Mouse (Mus musculus) granulocyte monocyte progenitor cell, adult 5-6 weeks (primary cell): ENCODE data around the gene Uso1. TPM values are rescaled to one million over a fixed set of nuclear protein-coding genes. Genes with fewer than 3 reads are reported as not detected.

Source experiments
- ATAC-seq: replicated peaks from 2 replicates; pipeline ENCODE4 v1.8.0; 2016; ENCODE audit warnings: mild to moderate bottlenecking, moderate TSS enrichment, inconsistent platforms; ENCODE audit not compliant: poor library complexity, severe bottlenecking
- total RNA-seq, 2 experiments: library from RNA; stranded (forward) in 1 of 2; stranded (reverse) in 1 of 2; fragments of 200-712, 200-1000 nt in 1 of 2; fragments of >200 nt in 1 of 2; fragmentation: Nextera tagmentation in 1 of 2; gene quantifications; 2 replicates each; pipeline ENCODE4 v1.2.3; 2014 to 2017

Gene Uso1
- 49.7 and 51.3 TPM in 2 replicates for total RNA-seq (2014; fragmentation: Nextera tagmentation)
- total RNA-seq (2017) = 23.7 and 28.1 TPM in 2 replicates

DNA sequence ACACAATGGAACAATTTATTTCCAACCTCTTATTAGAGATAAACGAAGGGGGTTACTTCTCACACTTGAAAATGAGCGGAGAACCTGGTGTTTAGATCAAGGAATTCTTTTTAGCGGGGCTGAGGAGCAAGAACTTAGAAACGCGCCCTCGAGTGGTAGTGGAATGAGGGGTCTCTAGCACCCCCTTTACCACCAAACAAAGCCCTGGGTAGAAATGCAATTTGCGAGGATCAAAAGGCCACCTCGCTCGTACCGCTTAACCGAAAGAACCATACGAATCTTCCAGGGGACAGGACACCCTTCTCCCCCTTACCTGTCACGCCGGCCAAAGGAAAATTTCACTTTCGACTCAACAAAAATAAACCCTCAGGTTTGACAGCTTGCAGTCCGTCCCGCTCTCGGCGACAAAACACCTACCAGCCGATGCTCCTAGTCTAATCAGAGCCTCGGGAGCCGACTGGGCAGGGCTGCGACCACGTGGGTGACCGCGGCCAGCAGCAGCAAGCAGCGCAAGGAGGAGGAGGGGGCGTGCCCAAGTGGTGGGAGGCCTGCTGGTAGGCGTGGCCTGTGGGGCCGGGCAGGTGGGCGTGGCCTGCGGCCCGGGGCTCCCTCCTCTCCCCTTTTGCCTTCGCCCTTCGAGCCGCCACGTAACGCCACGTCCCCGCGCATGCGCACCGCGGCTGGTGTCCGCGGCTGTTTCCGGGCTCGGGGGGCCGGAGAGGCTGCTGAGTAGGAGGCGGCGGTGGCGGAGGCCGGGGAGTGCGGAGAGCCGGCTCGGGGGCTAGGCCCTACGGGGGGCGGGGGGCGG is at the start of gene Uso1:
TSS of gene Uso1 (plus strand) at position 700 of the 808 bp plus-strand sequence.
- ATAC-seq = peak; percentile 90

DNA sequence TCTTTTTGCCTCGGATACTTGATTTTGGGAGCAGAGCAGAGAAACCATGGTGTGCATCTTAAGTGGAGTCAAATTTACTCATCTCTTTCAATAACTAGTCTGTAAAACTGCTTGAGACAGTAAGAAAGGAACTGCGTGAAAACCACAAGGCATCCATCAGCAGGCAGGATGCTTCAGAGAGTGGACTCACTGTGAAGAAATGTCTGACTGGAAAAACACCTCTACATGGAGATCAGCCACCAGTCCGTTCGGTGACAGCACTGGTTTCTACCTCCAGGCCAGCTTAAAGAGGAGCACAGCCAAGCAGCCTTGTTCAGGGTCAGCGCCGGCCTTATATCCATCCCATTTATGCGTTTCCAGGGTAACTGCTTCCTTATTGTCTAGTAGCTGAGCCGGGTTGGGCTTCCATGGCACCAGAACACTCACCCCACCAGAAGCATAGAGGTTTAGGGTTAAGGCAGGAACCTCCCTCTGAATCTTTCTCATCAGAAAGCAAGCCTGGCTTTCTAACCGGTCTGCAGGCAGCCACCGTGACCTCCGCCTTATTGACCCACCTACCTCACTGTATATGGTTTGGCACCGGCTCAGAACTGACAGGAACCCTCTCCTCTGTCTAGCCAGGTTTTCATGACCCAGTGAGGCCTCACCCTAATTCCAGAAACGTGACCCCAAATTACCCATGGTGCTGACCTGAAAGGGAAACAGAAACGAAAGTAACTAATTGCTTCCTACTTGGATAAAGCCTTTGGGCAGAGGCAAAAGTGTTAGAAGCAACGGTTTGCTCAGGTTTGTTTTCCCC is 44.3 kb upstream of the Uso1 start:
- peak; percentile 65 for ATAC-seq

DNA sequence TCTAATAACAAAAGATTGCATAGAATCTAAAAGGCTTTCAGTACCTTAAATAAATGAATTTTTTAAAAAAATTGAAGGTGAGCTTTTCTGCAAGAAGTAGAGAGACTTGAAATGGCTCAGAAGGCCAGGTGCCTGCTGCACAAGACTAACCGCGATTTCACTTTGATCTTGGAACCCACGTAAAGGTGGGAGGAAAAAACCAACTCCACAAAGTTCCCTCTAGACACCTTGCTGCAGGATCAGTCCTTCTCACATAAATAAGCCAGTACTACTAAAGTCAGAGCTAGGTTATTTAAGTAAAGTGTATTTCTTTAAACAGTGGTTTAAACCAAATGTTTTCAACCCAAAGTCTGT is 43.7 kb upstream of the Uso1 start:
- no peak for ATAC-seq

DNA sequence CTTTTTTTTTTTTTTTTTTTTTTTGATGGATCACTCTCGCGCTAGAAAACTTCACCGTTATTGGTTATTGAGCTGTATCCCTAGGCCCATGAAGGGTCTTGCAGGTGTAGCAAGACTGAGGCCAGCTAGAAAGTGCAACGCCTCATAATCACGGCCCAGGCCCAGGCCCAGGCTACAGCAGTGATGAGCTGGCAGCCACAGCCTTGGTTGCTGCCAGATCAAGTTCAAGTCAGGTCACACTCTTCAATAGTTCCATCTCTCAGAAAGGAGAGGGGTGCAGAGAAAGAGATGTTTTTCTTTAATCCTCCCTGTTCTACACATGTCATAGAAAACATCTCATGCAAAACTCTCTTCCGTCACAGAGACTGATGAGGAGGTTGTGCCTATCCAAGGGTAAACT is 41.0 kb upstream of the Uso1 start:
- ATAC-seq = no peak

DNA sequence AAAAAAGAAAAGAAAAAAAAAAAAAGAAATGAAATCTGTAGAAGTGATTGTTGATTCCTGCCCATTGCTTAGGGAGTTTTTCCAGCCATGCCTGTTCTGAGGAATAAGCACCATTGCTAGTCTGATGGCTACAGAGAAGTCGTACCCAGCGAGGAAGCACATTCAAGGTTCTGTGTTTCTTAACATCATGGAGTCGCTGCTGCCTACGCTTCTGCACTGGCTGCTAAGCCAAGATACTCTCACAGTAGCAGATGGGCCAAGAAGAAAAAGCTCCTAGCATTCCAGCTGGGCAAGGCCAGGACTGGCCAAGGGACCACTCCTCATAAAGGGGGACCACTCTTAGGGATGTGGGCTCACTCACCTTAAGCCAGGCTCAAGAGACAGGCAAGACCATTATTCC is 40.0 kb upstream of the Uso1 start:
- no peak for ATAC-seq

- ATAC-seq = peak; percentile 87
These were observed 39.2 kb upstream of the Uso1 start for GRCm38 (mm10) chr5:92098351-92099109.

GRCm38 (mm10) chr5:92101601-92102000 is 36.1 kb upstream of the Uso1 start:
- ATAC-seq = no peak

- no peak for ATAC-seq
These were observed 34.7 kb upstream of the Uso1 start for GRCm38 (mm10) chr5:92103062-92103461.

GRCm38 (mm10) chr5:92103816-92104415 is 33.8 kb upstream of the Uso1 start:
- no peak for ATAC-seq

DNA sequence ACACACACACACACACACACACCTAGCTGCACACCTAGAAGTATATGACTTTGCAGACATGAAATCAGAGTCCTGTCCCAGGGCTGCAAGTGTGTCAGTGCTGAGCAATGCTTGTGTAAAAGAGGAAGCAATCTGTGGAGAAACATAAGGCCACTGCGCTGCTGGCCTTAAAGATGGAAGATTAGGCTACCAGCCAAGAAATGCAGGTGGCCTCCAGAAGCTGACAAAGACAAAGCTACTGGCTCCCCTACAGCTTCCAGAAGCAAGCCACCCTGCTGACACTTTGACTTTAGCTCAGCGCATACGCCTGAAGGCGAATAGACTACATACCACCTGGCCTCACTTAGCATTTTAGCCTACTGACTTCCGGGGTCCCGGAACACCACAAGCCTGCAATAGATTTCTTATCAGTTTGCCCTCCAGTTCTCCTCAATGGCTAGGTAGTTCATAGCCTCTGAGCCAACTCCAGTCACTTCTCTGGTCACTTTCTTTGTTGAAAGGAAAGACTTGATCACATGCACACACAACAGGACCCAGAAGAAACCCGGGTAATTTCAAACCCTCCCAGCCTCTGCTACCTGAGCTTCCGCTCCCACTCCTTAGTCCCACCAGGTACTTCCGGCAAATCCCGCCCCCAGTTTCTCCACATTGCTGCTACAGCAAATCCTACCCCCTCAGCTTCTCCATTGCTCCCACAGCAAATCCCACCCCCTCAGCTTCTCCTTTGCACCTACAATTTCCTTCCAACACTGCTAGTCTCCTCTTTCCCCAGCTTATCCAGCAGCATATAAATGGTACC is 31.2 kb upstream of the Uso1 start:
- peak; percentile 87 for ATAC-seq

DNA sequence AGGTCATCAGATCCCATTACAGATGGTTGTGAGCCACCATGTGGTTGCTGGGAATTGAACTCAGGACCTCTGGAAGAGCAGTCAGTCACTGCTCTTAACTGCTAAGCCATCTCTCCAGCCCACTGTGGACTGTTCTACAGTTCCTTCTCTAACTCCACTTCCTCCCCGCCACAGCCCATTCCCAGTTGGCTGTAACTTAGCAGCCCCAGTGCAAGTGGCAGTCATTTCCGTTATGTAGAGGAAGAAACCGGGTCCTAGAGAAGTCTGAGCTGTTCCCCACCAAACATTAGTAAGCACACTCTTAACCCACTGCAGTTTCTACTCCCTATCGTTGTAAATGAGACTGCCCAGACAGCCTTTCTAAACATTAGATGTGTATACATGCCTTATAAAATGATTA is 30.5 kb upstream of the Uso1 start:
- peak; percentile 76 for ATAC-seq

GRCm38 (mm10) chr5:92110818-92111355 is 26.9 kb upstream of the Uso1 start:
- ATAC-seq = no peak

DNA sequence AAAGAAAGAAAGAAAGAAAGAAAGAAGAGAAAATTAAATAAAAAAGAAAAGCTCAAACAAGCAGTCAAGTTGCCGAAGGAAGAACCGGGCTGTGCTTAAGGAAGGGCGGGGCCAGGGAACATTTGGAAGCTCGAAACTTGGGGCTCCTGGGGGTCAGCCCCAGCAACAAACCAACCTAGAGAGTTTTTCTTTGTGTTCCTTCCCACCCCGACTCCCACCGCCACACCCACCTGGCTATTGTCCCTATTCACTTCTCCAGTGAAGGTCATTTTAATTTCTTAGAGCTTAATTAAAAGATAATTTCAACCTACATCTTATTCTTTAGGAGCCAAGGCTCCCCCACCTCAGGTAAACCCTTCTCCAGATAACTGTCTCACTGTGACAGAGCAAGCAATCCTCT is 25.6 kb upstream of the Uso1 start:
- no peak for ATAC-seq

- ATAC-seq = no peak; the same call in 1 of the 2 replicates
These were observed 25.2 kb upstream of the Uso1 start for GRCm38 (mm10) chr5:92112585-92112984.

DNA sequence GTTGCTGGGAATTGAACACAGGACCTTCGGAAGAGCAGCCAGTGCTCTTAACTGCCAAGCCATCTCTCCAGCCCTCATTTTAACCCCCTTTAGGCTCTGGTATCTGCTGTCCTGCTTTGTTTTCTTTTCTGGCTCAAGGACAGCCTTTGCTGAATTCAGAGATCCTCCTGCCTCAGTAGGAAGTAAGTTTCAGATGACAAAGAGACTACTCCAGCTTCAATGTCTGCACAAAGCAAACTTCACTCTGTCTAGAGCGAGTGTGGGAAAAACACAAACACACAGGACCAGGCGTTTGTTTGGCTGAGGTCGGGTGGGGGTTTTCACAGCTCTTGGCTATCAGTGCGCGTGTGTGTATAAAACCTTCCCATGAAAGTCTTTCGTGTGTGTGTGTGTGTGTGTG is 24.3 kb upstream of the Uso1 start:
- no peak for ATAC-seq

GRCm38 (mm10) chr5:92114223-92114622 is 23.5 kb upstream of the Uso1 start:
- no peak for ATAC-seq

DNA sequence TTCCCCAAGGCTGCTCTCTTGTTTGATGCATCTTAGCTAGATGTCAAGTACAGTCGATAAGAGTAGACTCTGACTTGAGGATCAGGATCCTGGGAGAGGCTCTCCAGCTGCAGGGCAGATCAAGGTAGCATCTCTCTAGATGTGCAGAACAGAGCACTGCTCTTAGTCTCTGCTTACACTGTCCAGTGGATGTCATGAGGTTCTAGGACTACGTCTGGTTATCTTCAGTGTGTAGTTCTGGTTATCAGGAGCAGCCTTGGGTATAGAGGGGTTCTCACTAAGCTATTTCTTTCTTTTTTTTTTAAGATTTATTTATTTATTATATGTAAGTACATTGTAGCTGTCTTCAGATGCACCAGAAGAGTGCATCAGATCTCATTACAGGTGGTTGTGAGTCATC is 22.8 kb upstream of the Uso1 start:
- no peak for ATAC-seq

- peak; percentile 99 for ATAC-seq
These were observed 19.8 kb upstream of the Uso1 start for GRCm38 (mm10) chr5:92117823-92118403.

DNA sequence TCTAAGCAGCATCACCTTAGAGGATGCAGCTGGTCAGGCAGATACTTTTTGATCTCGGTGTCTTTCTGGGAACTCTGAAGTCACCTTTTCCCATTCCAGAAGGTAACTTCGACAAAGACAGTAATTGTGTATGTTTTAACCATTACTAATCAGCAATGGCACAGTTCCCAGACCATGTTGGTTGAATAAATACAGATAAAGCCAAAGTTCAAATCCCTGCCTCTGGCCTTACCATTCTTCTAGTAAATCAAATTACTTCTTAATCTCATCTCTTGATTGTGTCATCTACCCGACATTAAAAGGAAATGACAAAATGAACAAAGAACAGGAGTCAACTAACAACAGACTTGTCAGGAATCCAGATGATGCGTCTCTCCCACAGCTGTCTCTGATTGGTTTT is 16.1 kb upstream of the Uso1 start:
- ATAC-seq = no peak
